Mouse (Mus musculus): ENCODE results near the gene Arl3. TPM values are rescaled to one million over a fixed set of nuclear protein-coding genes. Genes with fewer than 3 reads are reported as not detected.

Gene Arl3
- total and polyA plus RNA-seq, 3 experiments = 24.1 to 46.5 (median 45.3) TPM

GRCm38 (mm10) chr19:46509202-46509601 lies 63.8 kb downstream of the Arl3 start:
- no peak overlapping the region for H3K4me3 ChIP-seq (replicated peaks in 1 of 3; ENCODE audit: low read depth in 2 of 3, low read length in 2 of 3, poor library complexity in 1 of 3)
- H3K9me3 ChIP-seq (replicated peaks; ENCODE audit: low read length) = no peaks in the 10 kb centered on the region
- DNase-seq (ENCODE audit: extremely low read depth) = no peak
- dilution Hi-C loops (cut with MboI; ENCODE audit: extremely low pct_ligation_motif_present, extremely low pct_unique_long_range_greater_than_20kb, low sequenced_read_pairs) (no loop called here), in situ Hi-C loops (cut with MboI; ENCODE audit: low pct_ligation_motif_present, low pct_unique_long_range_greater_than_20kb, low sequenced_read_pairs) (no loop called here)
- H3K4me1 ChIP-seq (ENCODE audit: control insufficient read depth in 1 of 2, insufficient read depth in 2 of 2) = peaks cover 24 to 74% of the 10 kb centered on the region in 2 experiments
- H3K4me2 ChIP-seq (ENCODE audit: insufficient read depth, low read depth, poor library complexity, severe bottlenecking) = no peak overlapping the region
- H3K27me3 ChIP-seq (replicated peaks) = no peaks in the 10 kb centered on the region
- H3K36me3 ChIP-seq (replicated peaks in 1 of 2; ENCODE audit: control insufficient read depth in 1 of 2, insufficient read depth in 1 of 2, low read length in 1 of 2) = peaks cover 38 to 89% of the 10 kb centered on the region in 2 experiments
- no peak overlapping the region for H3K9ac ChIP-seq (ENCODE audit: insufficient read depth, low read depth)
- no peak overlapping the region for H3K27ac ChIP-seq (ENCODE audit: insufficient read depth, low read depth)
- H3K79me2 ChIP-seq (replicated peaks; ENCODE audit: control insufficient read depth, extremely low read depth, insufficient read depth, poor library complexity, severe bottlenecking) = peaks cover 73% of the 10 kb centered on the region
- TF ChIP-seq UBTF (IDR thresholded peaks at IDR 0.05; ENCODE audit: low read depth, low read length) (no peak), MAZ (IDR thresholded peaks at IDR 0.05; ENCODE audit: low read depth, low read length) (no peak), CTCF (conservative IDR thresholded peaks at IDR 0.05 in 1 of 2, IDR thresholded peaks at IDR 0.05 in 1 of 2; ENCODE audit: low read depth in 2 of 2, low read length in 2 of 2) (no peak), JUN (IDR thresholded peaks at IDR 0.05; ENCODE audit: insufficient read depth, low read depth, low read length) (no peak), GABPA (IDR thresholded peaks at IDR 0.05; ENCODE audit: insufficient replicate concordance, low read depth, low read length) (no peak), RCOR1 (conservative IDR thresholded peaks at IDR 0.05; ENCODE audit: low read depth, low read length) (no peak), ZMIZ1 (IDR thresholded peaks at IDR 0.05; ENCODE audit: low read depth, low read length) (no peak), RAD21 (IDR thresholded peaks at IDR 0.05; ENCODE audit: low read depth, low read length) (no peak), PAX5 (IDR thresholded peaks at IDR 0.05; ENCODE audit: low read length) (no peak), SIN3A (IDR thresholded peaks at IDR 0.05; ENCODE audit: low read length) (no peak), IRF4 (IDR thresholded peaks at IDR 0.05; ENCODE audit: low read depth, low read length) (no peak), USF1 (IDR thresholded peaks at IDR 0.05; ENCODE audit: low read depth, low read length) (no peak), BHLHE40 (IDR thresholded peaks at IDR 0.05; ENCODE audit: low read depth, low read length) (no peak), TCF12 (IDR thresholded peaks at IDR 0.05; ENCODE audit: low read depth, low read length) (no peak), MAFK (IDR thresholded peaks at IDR 0.05; ENCODE audit: insufficient replicate concordance, low read length) (no peak), ZC3H11A (IDR thresholded peaks at IDR 0.05; ENCODE audit: low read depth, low read length) (no peak), MYC (IDR thresholded peaks at IDR 0.05; ENCODE audit: low read depth, low read length) (no peak), MXI1 (IDR thresholded peaks at IDR 0.05; ENCODE audit: low read depth, low read length) (no peak), MEF2A (IDR thresholded peaks at IDR 0.05; ENCODE audit: borderline replicate concordance, low read depth, low read length) (no peak), KAT2A (IDR thresholded peaks at IDR 0.05; ENCODE audit: insufficient replicate concordance, low read length) (no peak)

GRCm38 (mm10) chr19:46508738-46509137 lies 64.3 kb downstream of the Arl3 start:
- Histone ChIP-seq H3K9me3 (replicated peaks; ENCODE audit: low read length) (no peaks in the 10 kb centered on the region), H3K79me2 (replicated peaks; ENCODE audit: control insufficient read depth, extremely low read depth, insufficient read depth, poor library complexity, severe bottlenecking) (peaks cover 77% of the 10 kb centered on the region), H3K27me3 (replicated peaks) (no peaks in the 10 kb centered on the region), H3K4me2 (ENCODE audit: insufficient read depth, low read depth, poor library complexity, severe bottlenecking) (no peak overlapping the region), H3K27ac (ENCODE audit: insufficient read depth, low read depth) (no peak overlapping the region), H3K36me3 (replicated peaks in 1 of 2; ENCODE audit: control insufficient read depth in 1 of 2, insufficient read depth in 1 of 2, low read length in 1 of 2) (peaks cover 34 to 84% of the 10 kb centered on the region in 2 experiments), H3K4me3 (replicated peaks in 1 of 3; ENCODE audit: low read depth in 2 of 3, low read length in 2 of 3, poor library complexity in 1 of 3) (no peak overlapping the region), H3K4me1 (ENCODE audit: control insufficient read depth in 1 of 2, insufficient read depth in 2 of 2) (peaks cover 24 to 74% of the 10 kb centered on the region in 2 experiments), H3K9ac (ENCODE audit: insufficient read depth, low read depth) (no peak overlapping the region)
- DNase-seq (ENCODE audit: extremely low read depth) = no peak
- TF ChIP-seq KAT2A (IDR thresholded peaks at IDR 0.05; ENCODE audit: insufficient replicate concordance, low read length) = no peak
- no peak for TF ChIP-seq GABPA (IDR thresholded peaks at IDR 0.05; ENCODE audit: insufficient replicate concordance, low read depth, low read length)
- no peak for TF ChIP-seq UBTF (IDR thresholded peaks at IDR 0.05; ENCODE audit: low read depth, low read length)
- no peak for TF ChIP-seq POLR2A (IDR thresholded peaks at IDR 0.05; ENCODE audit: low read depth, low read length)
- TF ChIP-seq RCOR1 (conservative IDR thresholded peaks at IDR 0.05; ENCODE audit: low read depth, low read length) = no peak
- TF ChIP-seq MYC (IDR thresholded peaks at IDR 0.05; ENCODE audit: low read depth, low read length) = no peak
- TF ChIP-seq ZNF384 (IDR thresholded peaks at IDR 0.05; ENCODE audit: low read depth, low read length) = no peak
- TF ChIP-seq JUND (conservative IDR thresholded peaks at IDR 0.05; ENCODE audit: low read depth, low read length) = no peak
- TF ChIP-seq HCFC1 (IDR thresholded peaks at IDR 0.05; ENCODE audit: low read depth, low read length) = no peak
- TF ChIP-seq ZKSCAN1 (IDR thresholded peaks at IDR 0.05; ENCODE audit: borderline replicate concordance, low read depth, low read length) = no peak
- TF ChIP-seq JUN (IDR thresholded peaks at IDR 0.05; ENCODE audit: insufficient read depth, low read depth, low read length) = no peak
- no peak for TF ChIP-seq NELFE (IDR thresholded peaks at IDR 0.05; ENCODE audit: low read depth, low read length)
- TF ChIP-seq ELF1 (IDR thresholded peaks at IDR 0.05; ENCODE audit: low read depth, low read length) = no peak
- TF ChIP-seq BHLHE40 (IDR thresholded peaks at IDR 0.05; ENCODE audit: low read depth, low read length) = no peak
- no peak for TF ChIP-seq CHD1 (IDR thresholded peaks at IDR 0.05; ENCODE audit: low read depth, low read length)
- TF ChIP-seq NRF1 (IDR thresholded peaks at IDR 0.05; ENCODE audit: low read depth, low read length) = no peak
- TF ChIP-seq MAFK (IDR thresholded peaks at IDR 0.05; ENCODE audit: insufficient replicate concordance, low read length) = no peak
- no peak for TF ChIP-seq CTCF (conservative IDR thresholded peaks at IDR 0.05 in 1 of 2, IDR thresholded peaks at IDR 0.05 in 1 of 2; ENCODE audit: low read depth in 2 of 2, low read length in 2 of 2)
- TF ChIP-seq ZC3H11A (IDR thresholded peaks at IDR 0.05; ENCODE audit: low read depth, low read length) = no peak
- TF ChIP-seq ZMIZ1 (IDR thresholded peaks at IDR 0.05; ENCODE audit: low read depth, low read length) = no peak
- dilution Hi-C loops (cut with MboI; ENCODE audit: extremely low pct_ligation_motif_present, extremely low pct_unique_long_range_greater_than_20kb, low sequenced_read_pairs) (no loop called here), in situ Hi-C loops (cut with MboI; ENCODE audit: low pct_ligation_motif_present, low pct_unique_long_range_greater_than_20kb, low sequenced_read_pairs) (no loop called here)

Data from CH12.LX (cell line).